ENCODE assay signal across 10 mouse cellular contexts in the genomic region with DNA sequence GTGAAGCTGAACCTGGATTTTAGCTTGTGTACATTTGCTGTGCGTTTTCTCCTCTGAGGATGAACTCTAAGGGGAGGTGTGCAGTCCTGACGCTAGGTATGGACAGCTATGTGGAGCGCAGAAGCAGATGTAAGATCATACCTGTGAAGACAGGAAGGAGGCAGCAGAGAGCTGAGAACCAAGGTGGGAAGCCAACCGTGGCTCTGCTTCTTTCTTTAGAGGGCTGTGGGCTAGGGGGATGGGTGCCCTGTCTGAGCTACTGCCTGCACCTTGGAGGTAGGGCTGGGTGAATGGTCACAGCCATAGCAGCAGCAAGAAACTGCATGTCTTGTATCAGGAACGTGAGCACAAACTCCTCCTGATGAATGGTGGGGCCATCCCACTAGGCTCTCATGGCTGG.
A peak's percentile ranks its signal among the peaks of the same experiment; 100 is the strongest.
DNase-seq lines count a peak whose midpoint lies in the region; ATAC-seq lines count a peak whose summit lies in the region.
"Had no signal": no experiment of that assay in that cellular context is flagged by ENCODE, and none has a peak within 500 bp of the region (broad histone marks: within the 10 kb centered on the region; RNA-seq: fewer than 3 reads in every experiment).

No protein-coding gene starts in this region.

- H3K27me3 ChIP-seq in midbrain, embryonic 13.5 days = no peaks in the 10 kb centered on the region
- H3K27me3 ChIP-seq in midbrain, embryonic 10.5 days (ENCODE audit: low read depth, poor library complexity, severe bottlenecking) = 0 out of 2 replicates have a peak, but pooled peaks cover 7% of the 10 kb centered on the region
- no peaks in the 10 kb centered on the region for H3K27me3 ChIP-seq in hindbrain, embryonic 15.5 days
- H3K27me3 ChIP-seq: megakaryocyte, embryonic 14.5 days; stomach, embryonic 15.5 days had no signal

- no peak overlapping the region for H3K9ac ChIP-seq in midbrain, embryonic 13.5 days (replicated peaks)
- no peak overlapping the region for H3K9ac ChIP-seq in hindbrain, embryonic 15.5 days
- H3K9ac ChIP-seq: stomach, embryonic 15.5 days had no signal

- WGBS in midbrain, embryonic 13.5 days = 28% methylated on average over 5 of the region's 5 CpGs
- 27% methylated on average over 5 of the region's 5 CpGs for WGBS in midbrain, embryonic 10.5 days
- WGBS in hindbrain, embryonic 15.5 days = 28% methylated on average over 5 of the region's 5 CpGs

- 0 out of 2 replicates have a peak, but pooled peaks cover 5% of the 10 kb centered on the region for H3K4me1 ChIP-seq in midbrain, embryonic 13.5 days (replicated peaks)
- peaks cover 5% of the 10 kb centered on the region; the same call in 1 of the 2 replicates for H3K4me1 ChIP-seq in midbrain, embryonic 10.5 days
- H3K4me1 ChIP-seq in hindbrain, embryonic 15.5 days (replicated peaks) = peaks cover 5% of the 10 kb centered on the region; the same call in 1 of the 2 replicates
- H3K4me1 ChIP-seq: megakaryocyte, embryonic 14.5 days; stomach, embryonic 15.5 days had no signal

- no peaks in the 10 kb centered on the region for H3K36me3 ChIP-seq in midbrain, embryonic 13.5 days
- no peaks in the 10 kb centered on the region for H3K36me3 ChIP-seq in midbrain, embryonic 10.5 days
- H3K36me3 ChIP-seq in hindbrain, embryonic 15.5 days = no peaks in the 10 kb centered on the region
- H3K36me3 ChIP-seq: stomach, embryonic 15.5 days had no signal

- no peak overlapping the region for H3K4me3 ChIP-seq in midbrain, embryonic 13.5 days (replicated peaks)
- H3K4me3 ChIP-seq in midbrain, embryonic 10.5 days = no peak overlapping the region
- no peak overlapping the region for H3K4me3 ChIP-seq in hindbrain, embryonic 15.5 days
- H3K4me3 ChIP-seq: megakaryocyte, embryonic 14.5 days; stomach, embryonic 15.5 days had no signal

- no peak overlapping the region for H3K4me2 ChIP-seq in midbrain, embryonic 13.5 days (replicated peaks)
- no peak overlapping the region for H3K4me2 ChIP-seq in hindbrain, embryonic 15.5 days
- H3K4me2 ChIP-seq: stomach, embryonic 15.5 days had no signal

- ATAC-seq in midbrain, embryonic 13.5 days = peak; percentile 70
- ATAC-seq in hindbrain, embryonic 15.5 days (ENCODE audit: low FRiP score, low read depth) = peak; percentile 81

- peak; percentile 63 to 73 for DNase-seq in cerebellum, postnatal 14 days
- DNase-seq in cerebellum, adult 9-11 months = no peak
- no peak for DNase-seq in midbrain, embryonic 10.5 days (ENCODE audit: low spot score)
- DNase-seq in retina, embryonic 14.5 days (ENCODE audit: low spot score) = peak; percentile 79
- no peak for DNase-seq in lung, postnatal 4 days
- no peak for DNase-seq in ovary, postnatal 10 days (ENCODE audit: low spot score)

- H3K27ac ChIP-seq in midbrain, embryonic 13.5 days = no peak overlapping the region
- H3K27ac ChIP-seq in midbrain, embryonic 10.5 days (replicated peaks) = no peak overlapping the region
- 0 out of 2 replicates have a peak overlapping the region, but pooled peaks have one; percentile 26 for H3K27ac ChIP-seq in hindbrain, embryonic 15.5 days (replicated peaks)
- H3K27ac ChIP-seq: stomach, embryonic 15.5 days had no signal

- H3K9me3 ChIP-seq in midbrain, embryonic 13.5 days = no peaks in the 10 kb centered on the region
- no peaks in the 10 kb centered on the region for H3K9me3 ChIP-seq in midbrain, embryonic 10.5 days (replicated peaks)
- no peaks in the 10 kb centered on the region for H3K9me3 ChIP-seq in hindbrain, embryonic 15.5 days
- H3K9me3 ChIP-seq: megakaryocyte, embryonic 14.5 days; stomach, embryonic 15.5 days had no signal

Comparison
In these comparisons a context has a peak if more than half of its experiments do, and no peak if none do; other contexts are left out.
1. DNase-seq: peak in cerebellum, postnatal 14 days (2 of 2) and retina, embryonic 14.5 days (single experiment); none in cerebellum, adult 9-11 months (single experiment), midbrain, embryonic 10.5 days (single experiment), lung, postnatal 4 days (0 of 2) and ovary, postnatal 10 days (single experiment).